Mouse (Mus musculus) stomach, postnatal 0 days (tissue): ENCODE measurements at regions not wholly inside any gene's neighbourhood (a gene's known extent, or its start where the extent isn't known, plus 50 kb on each side); places are given as distances from the start of the nearest gene placed in this dataset.

Experiments
- CTCF ChIP-seq: IDR thresholded peaks from 2 replicates; pipeline ENCODE4 v1.5.1; 2016; ENCODE audit warnings: antibody characterized with exemption, low read depth, mild to moderate bottlenecking, moderate library complexity
- EP300 ChIP-seq: optimal IDR thresholded peaks from 2 replicates; pipeline ENCODE3; 2016; ENCODE audit warnings: antibody characterized with exemption

GRCm38 (mm10) chr14:105643285-105643957, 253.2 kb downstream of the Spry2 start:
- TF ChIP-seq CTCF (no peak), EP300 (no peak)
